ENCODE assay signal across 18 mouse cellular contexts in the genomic region with DNA sequence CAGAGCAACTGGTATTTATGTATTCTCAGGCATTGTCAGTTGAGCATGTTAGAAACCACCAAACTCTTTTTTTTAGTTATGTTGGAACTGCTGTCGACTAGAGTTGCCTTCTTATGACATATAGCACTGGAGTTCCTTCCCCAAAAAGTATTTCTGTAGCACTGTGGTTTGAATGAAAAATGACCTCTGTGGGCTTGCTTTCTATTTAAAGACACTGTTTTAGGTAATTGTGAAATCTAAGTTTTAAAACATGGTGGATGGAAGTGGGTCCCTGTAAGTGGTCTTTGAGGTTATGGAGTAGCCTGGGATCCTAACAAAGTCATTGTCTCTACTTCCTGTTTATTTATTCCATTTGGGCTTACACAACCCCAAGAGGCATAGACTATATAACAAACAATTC.
"Had no signal": no experiment of that assay in that cellular context is flagged by ENCODE, and none has a peak within 500 bp of the region (broad histone marks: within the 10 kb centered on the region; RNA-seq: fewer than 3 reads in every experiment).

No protein-coding gene starts in this region.

- H3K36me3 ChIP-seq: midbrain, embryonic 10.5 days; midbrain, embryonic 12.5 days; neural tube, embryonic 13.5 days; neural tube, embryonic 15.5 days; stomach, embryonic 15.5 days had no signal

- H3K27ac ChIP-seq: liver, embryonic 14.5 days; midbrain, embryonic 10.5 days; midbrain, embryonic 12.5 days; neural tube, embryonic 13.5 days; neural tube, embryonic 15.5 days; stomach, embryonic 15.5 days had no signal

- ATAC-seq: midbrain, embryonic 16.5 days had no signal

- H3K27me3 ChIP-seq: midbrain, embryonic 12.5 days; neural tube, embryonic 13.5 days; neural tube, embryonic 15.5 days; stomach, embryonic 15.5 days had no signal

- H3K4me1 ChIP-seq: midbrain, embryonic 10.5 days; midbrain, embryonic 12.5 days; neural tube, embryonic 13.5 days; neural tube, embryonic 15.5 days; stomach, embryonic 15.5 days had no signal

- H3K9me3 ChIP-seq: midbrain, embryonic 10.5 days; midbrain, embryonic 12.5 days; neural tube, embryonic 13.5 days; neural tube, embryonic 15.5 days; stomach, embryonic 15.5 days had no signal

- H3K4me2 ChIP-seq: lung, embryonic 14.5 days; midbrain, embryonic 12.5 days; neural tube, embryonic 13.5 days; neural tube, embryonic 15.5 days; stomach, embryonic 15.5 days had no signal

- H3K9ac ChIP-seq: liver, embryonic 14.5 days; lung, embryonic 14.5 days; midbrain, embryonic 12.5 days; neural tube, embryonic 13.5 days; neural tube, embryonic 15.5 days; stomach, embryonic 15.5 days had no signal

- H3K4me3 ChIP-seq: midbrain, embryonic 10.5 days; midbrain, embryonic 12.5 days; myocyte; neural tube, embryonic 13.5 days; neural tube, embryonic 15.5 days; stomach, embryonic 15.5 days had no signal

- DNase-seq: lung, adult 18-20 months; lung, embryonic 14.5 days; lung, postnatal 10 days; lung, postnatal 4 days; midbrain, embryonic 14.5 days; retina, postnatal 1 day; right cerebral cortex, postnatal 14 days; thymus, adult 18-20 months; thymus, postnatal 14 days; thymus, postnatal 36 days had no signal
